Mouse (Mus musculus): Measurements from ENCODE around the gene Amh. TPM values are rescaled to one million over a fixed set of nuclear protein-coding genes. Genes with fewer than 3 reads are reported as not detected.

Amh gene
- total and polyA plus RNA-seq, 2 experiments from 2014 or later, result 0.18 to 4.0 TPM

DNA sequence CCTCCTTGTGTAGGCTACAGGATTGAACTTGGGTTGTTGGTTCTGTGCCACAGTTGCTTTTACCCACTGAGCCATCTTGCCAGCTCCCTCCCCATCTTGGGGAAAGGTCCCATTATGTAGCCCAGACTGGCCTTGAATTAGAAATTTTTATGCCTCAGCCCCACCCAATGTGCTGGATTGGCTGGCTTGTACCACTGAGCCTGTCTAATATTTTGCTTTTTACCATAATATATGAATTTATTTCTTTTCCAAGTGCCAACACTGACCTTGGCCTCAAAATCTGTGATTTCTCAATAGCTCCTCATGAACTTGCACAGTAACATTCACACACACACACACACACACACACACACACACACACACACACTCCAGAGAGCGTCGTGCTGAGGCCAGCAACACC, 39.3 kb upstream of the Amh start:
- no peak for DNase-seq (ENCODE audit: low spot score)
- Histone ChIP-seq H3K27me3 (ENCODE audit: control insufficient read depth, insufficient read depth, low read length) (no peaks in the 10 kb centered on the region), H3K4me1 (ENCODE audit: control insufficient read depth, insufficient read depth) (peaks cover 26% of the 10 kb centered on the region), H3K9ac (replicated peaks; ENCODE audit: low read depth, low read length) (no peak overlapping the region), H3K9me3 (replicated peaks; ENCODE audit: control insufficient read depth, low read length) (no peaks in the 10 kb centered on the region), H3K4me3 (ENCODE audit: low read depth, low read length) (no peak overlapping the region), H3K4me2 (ENCODE audit: low read depth, low read length) (no peak overlapping the region), H3K36me3 (replicated peaks; ENCODE audit: control insufficient read depth, insufficient read depth, low read length) (peaks cover 58% of the 10 kb centered on the region), H3K27ac (ENCODE audit: low read depth) (0 out of 2 replicates have a peak overlapping the region, but pooled peaks have one; percentile 65)
- WGBS, result 79% methylated on average over 2 of the region's 2 CpGs
- TF ChIP-seq CTCF (IDR thresholded peaks at IDR 0.05; ENCODE audit: low read depth) (no peak), EP300 (IDR thresholded peaks at IDR 0.05; ENCODE audit: low read depth) (no peak)
- ATAC-seq (ENCODE audit: insufficient read depth, low read depth), result no peak

DNA sequence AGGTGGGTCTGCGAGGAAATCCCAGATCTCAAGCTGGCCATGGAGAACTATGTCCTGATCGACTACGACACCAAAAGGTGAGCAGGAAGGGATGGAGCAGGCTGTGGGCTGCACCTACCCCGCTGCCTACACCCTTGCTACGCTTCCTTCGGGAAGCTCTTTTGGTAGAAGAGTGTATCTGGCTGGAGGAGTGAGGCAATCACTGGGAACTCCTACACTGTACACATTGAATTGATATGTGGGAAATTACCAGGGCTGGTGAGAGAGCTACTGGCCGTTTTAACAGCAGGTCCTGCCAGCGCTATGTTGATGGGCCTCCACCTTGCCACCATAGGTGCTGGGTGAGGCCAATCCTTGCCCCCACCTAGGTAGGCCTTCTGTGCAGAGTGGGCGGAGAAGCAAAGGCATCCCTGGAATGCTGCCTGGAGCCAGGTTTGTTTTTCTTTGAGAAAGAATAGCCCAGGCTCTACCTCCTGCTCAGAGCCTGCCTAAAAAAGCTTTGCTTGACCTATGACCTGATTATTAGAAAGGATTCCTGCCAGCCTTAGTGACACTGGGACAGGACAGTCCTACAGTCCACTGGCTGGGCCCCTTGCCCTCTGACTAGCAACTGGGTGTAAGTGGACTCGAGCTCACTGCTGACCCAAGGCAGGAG, 38.8 kb upstream of the Amh start:
- WGBS, result 71% methylated on average over 10 of the region's 10 CpGs
- Histone ChIP-seq H3K4me3 (ENCODE audit: low read depth, low read length) (no peak overlapping the region), H3K9me3 (replicated peaks; ENCODE audit: control insufficient read depth, low read length) (no peaks in the 10 kb centered on the region), H3K9ac (replicated peaks; ENCODE audit: low read depth, low read length) (0 out of 2 replicates have a peak overlapping the region, but pooled peaks have one; percentile 25), H3K36me3 (replicated peaks; ENCODE audit: control insufficient read depth, insufficient read depth, low read length) (peaks cover 63% of the 10 kb centered on the region), H3K4me2 (ENCODE audit: low read depth, low read length) (no peak overlapping the region), H3K4me1 (ENCODE audit: control insufficient read depth, insufficient read depth) (peaks cover 20% of the 10 kb centered on the region), H3K27ac (ENCODE audit: low read depth) (peak overlapping the region; percentile 65), H3K27me3 (ENCODE audit: control insufficient read depth, insufficient read depth, low read length) (no peaks in the 10 kb centered on the region)
- ATAC-seq (ENCODE audit: insufficient read depth, low read depth), result no peak
- no peak for DNase-seq (ENCODE audit: low spot score)
- no peak for TF ChIP-seq EP300 (IDR thresholded peaks at IDR 0.05; ENCODE audit: low read depth)
- no peak for TF ChIP-seq CTCF (IDR thresholded peaks at IDR 0.05; ENCODE audit: low read depth)

DNA sequence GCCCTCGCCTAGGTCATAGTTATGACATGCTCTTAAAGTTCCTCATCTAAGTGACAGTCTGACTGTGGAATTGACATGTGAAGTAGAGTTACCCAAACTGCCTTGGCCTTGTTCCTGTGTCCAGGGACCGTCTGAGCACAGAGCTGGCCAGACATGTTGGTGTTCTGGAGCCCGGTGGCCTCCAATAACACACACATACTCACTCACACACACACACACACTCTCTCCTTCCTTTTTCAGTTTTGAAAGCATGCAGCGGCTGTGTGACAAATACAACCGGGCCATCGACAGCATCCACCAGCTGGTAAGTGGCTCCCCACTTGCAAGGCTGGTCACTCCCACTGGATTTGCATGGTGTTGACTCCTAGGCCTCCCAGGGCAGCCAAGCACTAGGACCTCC, 36.7 kb upstream of the Amh start:
- no peak for TF ChIP-seq CTCF (IDR thresholded peaks at IDR 0.05; ENCODE audit: low read depth)
- no peak for TF ChIP-seq EP300 (IDR thresholded peaks at IDR 0.05; ENCODE audit: low read depth)
- Histone ChIP-seq H3K4me1 (ENCODE audit: control insufficient read depth, insufficient read depth) (peaks cover 15% of the 10 kb centered on the region), H3K4me3 (ENCODE audit: low read depth, low read length) (no peak overlapping the region), H3K27ac (ENCODE audit: low read depth) (no peak overlapping the region), H3K9me3 (replicated peaks; ENCODE audit: control insufficient read depth, low read length) (no peaks in the 10 kb centered on the region), H3K27me3 (ENCODE audit: control insufficient read depth, insufficient read depth, low read length) (no peaks in the 10 kb centered on the region), H3K4me2 (ENCODE audit: low read depth, low read length) (no peak overlapping the region), H3K9ac (replicated peaks; ENCODE audit: low read depth, low read length) (no peak overlapping the region), H3K36me3 (replicated peaks; ENCODE audit: control insufficient read depth, insufficient read depth, low read length) (peaks cover 84% of the 10 kb centered on the region)
- ATAC-seq (ENCODE audit: insufficient read depth, low read depth), result no peak
- 77% methylated on average over 6 of the region's 6 CpGs for WGBS
- no peak for DNase-seq (ENCODE audit: low spot score)

DNA sequence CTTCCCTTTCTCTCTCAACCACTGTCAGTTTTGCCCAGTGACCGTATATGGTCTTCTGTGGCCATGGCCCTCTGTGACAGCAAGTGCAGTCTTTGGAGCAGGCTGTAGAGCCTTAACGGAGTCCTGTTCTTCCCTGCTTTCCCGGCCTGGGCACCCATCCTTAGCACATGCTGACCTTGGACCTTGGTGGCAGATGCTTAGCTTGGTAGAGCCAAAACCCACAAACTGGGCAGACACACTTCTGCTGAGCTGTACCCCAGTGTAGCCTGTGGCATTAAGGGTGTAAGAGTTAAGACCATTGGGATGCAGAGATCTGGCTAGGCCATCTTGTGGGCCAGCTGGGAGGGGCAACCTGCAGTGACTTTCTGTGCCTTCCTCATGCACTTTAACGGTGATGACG, 31.2 kb upstream of the Amh start:
- WGBS, result 41% methylated on average over 5 of the region's 5 CpGs
- H3K4me2 ChIP-seq (ENCODE audit: low read depth, low read length), result no peak overlapping the region

DNA sequence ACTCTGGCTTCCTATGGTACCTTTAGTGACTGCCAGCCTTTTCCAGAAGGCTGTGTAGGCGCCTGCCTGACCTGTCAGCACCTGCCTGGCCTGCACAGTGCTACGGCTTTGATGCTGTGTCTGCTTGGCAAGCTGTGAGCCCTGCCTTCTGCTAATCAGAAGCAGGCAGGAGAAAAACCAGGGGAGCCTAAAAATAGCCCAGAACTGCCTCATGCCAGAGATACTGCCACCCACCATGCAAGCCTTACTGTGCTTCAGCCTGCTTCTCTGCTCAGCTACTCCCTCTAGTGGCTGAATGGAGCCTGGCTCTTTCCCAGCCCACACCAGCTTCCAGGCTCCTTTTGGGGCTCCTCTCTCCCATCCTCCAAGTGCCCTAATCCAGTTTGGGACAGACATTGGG, 30.5 kb upstream of the Amh start:
- ATAC-seq (ENCODE audit: insufficient read depth, low read depth) (peak; percentile 97), DNase-seq (ENCODE audit: low spot score) (peak; percentile 98)
- Histone ChIP-seq H3K4me1 (ENCODE audit: control insufficient read depth, insufficient read depth) (peaks cover 29% of the 10 kb centered on the region), H3K27ac (ENCODE audit: low read depth) (peak overlapping the region; percentile 80), H3K4me2 (ENCODE audit: low read depth, low read length) (no peak overlapping the region), H3K27me3 (ENCODE audit: control insufficient read depth, insufficient read depth, low read length) (no peaks in the 10 kb centered on the region), H3K36me3 (replicated peaks; ENCODE audit: control insufficient read depth, insufficient read depth, low read length) (peaks cover 88% of the 10 kb centered on the region), H3K9me3 (replicated peaks; ENCODE audit: control insufficient read depth, low read length) (no peaks in the 10 kb centered on the region), H3K4me3 (ENCODE audit: low read depth, low read length) (no peak overlapping the region), H3K9ac (replicated peaks; ENCODE audit: low read depth, low read length) (no peak overlapping the region)
- WGBS, result 14% methylated on average over 2 of the region's 2 CpGs
- TF ChIP-seq CTCF (IDR thresholded peaks at IDR 0.05; ENCODE audit: low read depth) (peak; percentile 94), EP300 (IDR thresholded peaks at IDR 0.05; ENCODE audit: low read depth) (peak; percentile 99)

More for the DNA sequence above, 31.2 kb upstream of the Amh start:
- Histone ChIP-seq H3K4me1 (ENCODE audit: control insufficient read depth, insufficient read depth) (peaks cover 29% of the 10 kb centered on the region), H3K9ac (replicated peaks; ENCODE audit: low read depth, low read length) (no peak overlapping the region), H3K27me3 (ENCODE audit: control insufficient read depth, insufficient read depth, low read length) (no peaks in the 10 kb centered on the region), H3K36me3 (replicated peaks; ENCODE audit: control insufficient read depth, insufficient read depth, low read length) (peaks cover 85% of the 10 kb centered on the region), H3K9me3 (replicated peaks; ENCODE audit: control insufficient read depth, low read length) (no peaks in the 10 kb centered on the region), H3K27ac (ENCODE audit: low read depth) (peak overlapping the region; percentile 80), H3K4me3 (ENCODE audit: low read depth, low read length) (no peak overlapping the region)
- TF ChIP-seq EP300 (IDR thresholded peaks at IDR 0.05; ENCODE audit: low read depth) (no peak), CTCF (IDR thresholded peaks at IDR 0.05; ENCODE audit: low read depth) (no peak)
- no peak for DNase-seq (ENCODE audit: low spot score)
- ATAC-seq (ENCODE audit: insufficient read depth, low read depth), result no peak

DNA sequence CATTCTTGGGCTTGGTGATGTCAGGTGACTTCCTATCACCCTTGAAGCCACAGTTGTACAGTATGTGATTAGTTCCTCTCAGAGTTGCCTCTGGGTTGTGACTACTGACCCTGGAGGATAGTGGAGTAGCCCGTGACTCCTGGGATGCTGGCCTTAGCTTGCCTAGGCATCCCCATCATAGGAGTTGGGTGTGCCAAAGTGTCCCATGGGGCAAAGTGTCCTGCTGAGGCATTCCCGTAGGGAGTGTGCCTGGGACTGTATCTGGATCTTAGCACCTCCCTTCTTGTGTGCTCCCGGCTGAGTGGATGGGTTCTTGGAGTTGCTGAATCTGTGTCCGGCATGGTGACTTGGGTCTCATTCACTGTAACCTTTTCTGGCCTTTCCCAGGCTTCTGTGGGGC, 30.1 kb upstream of the Amh start:
- H3K27ac ChIP-seq (ENCODE audit: low read depth), result peak overlapping the region; percentile 49
- 42% methylated on average over 4 of the region's 4 CpGs for WGBS

More for the DNA sequence above, 30.1 kb upstream of the Amh start:
- TF ChIP-seq CTCF (IDR thresholded peaks at IDR 0.05; ENCODE audit: low read depth) (no peak), EP300 (IDR thresholded peaks at IDR 0.05; ENCODE audit: low read depth) (no peak)
- H3K9me3 ChIP-seq (replicated peaks; ENCODE audit: control insufficient read depth, low read length), result no peaks in the 10 kb centered on the region
- DNase-seq (ENCODE audit: low spot score) (no peak), ATAC-seq (ENCODE audit: insufficient read depth, low read depth) (peak; percentile 15)
- peaks cover 84% of the 10 kb centered on the region for H3K36me3 ChIP-seq (replicated peaks; ENCODE audit: control insufficient read depth, insufficient read depth, low read length)
- H3K4me1 ChIP-seq (ENCODE audit: control insufficient read depth, insufficient read depth), result peaks cover 29% of the 10 kb centered on the region
- no peak overlapping the region for H3K4me2 ChIP-seq (ENCODE audit: low read depth, low read length)
- no peak overlapping the region for H3K9ac ChIP-seq (replicated peaks; ENCODE audit: low read depth, low read length)
- H3K27me3 ChIP-seq (ENCODE audit: control insufficient read depth, insufficient read depth, low read length), result no peaks in the 10 kb centered on the region
- H3K4me3 ChIP-seq (ENCODE audit: low read depth, low read length), result no peak overlapping the region

All from heart, postnatal 0 days (tissue).